Mouse (Mus musculus): ENCODE measurements around the gene Stim1.
"Not testable (repeated sequence)": the region's sequence is repeated elsewhere in the genome, so short reads cannot be mapped to it uniquely, and the experiment has no call there.

The Stim1 gene

DNA sequence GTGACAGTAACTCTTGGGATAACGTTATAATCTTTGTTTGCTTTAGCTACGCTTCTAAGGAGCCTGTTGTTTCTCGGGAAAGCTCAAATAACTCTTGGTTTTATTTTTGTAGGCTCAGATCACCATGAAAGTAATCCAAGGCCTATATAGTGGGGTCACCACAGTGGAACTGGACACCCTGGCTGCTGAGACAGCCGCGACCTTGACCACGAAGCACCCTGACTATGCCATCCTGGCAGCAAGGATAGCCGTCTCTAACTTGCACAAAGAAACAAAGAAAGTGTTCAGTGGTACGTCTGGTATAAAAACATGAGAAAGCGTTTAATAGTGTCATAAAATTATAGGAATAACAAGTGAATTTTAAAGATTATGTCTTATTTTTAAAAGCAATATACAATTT lies 178.8 kb downstream of the Stim1 start:
- DNase-seq (ENCODE audit: low spot score): no peak

DNA sequence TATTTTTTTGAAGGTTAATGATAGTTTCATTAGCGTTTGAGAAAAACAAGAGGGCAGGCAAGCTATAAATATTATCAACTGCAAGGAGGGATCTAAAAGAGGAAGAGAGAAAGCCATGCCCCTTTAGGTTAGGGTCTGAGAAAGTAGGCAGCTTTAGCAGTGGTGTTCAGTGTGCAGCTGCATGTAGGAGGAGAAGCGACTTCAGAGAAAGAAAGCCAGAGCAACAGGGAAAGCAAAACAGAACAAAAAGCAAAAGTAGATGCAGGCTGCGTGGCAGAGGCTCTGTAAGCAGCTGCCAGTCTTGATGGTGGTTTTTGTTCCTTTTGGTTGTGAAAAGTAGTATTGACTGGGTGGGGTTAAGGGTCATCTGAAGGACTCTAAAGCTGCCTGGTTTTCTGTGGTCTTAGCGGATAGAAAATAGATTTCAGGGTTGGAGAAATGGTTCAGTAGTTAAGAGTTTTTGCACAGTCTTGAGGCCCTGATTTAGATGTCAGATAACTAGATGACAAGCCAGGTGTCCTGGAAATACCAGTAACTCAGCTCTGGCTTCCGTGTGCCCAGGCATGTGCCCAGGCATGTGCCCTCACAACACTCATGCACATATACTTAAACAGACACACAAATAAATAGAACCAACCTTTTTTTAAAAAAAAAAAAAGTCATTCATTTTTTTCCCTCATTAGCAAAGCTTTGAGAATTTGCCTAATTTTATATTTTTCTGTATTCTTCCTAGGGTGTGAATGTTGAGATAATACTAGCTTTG lies 191.2 kb downstream of the Stim1 start:
- no peak for DNase-seq (ENCODE audit: low spot score)

DNA sequence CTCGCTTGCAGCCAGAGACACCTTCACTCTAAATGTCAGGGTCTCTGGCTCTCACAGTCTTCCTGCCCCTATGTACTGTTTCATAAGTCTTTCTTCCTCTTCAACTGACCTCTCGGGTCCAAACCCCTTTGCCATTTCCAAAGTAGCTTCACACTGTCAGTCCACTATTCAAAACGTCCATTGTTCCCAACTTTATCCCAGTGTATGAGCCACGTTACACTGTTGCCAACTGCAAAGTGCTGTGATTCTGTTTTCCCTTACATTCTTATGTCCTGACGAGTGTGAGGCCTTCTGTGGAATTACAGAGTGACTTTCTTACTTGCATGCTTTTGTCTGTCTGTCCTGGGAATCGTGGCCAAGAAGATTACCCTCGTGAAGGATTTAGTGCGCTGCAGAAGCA lies 200.0 kb downstream of the Stim1 start:
- DNase-seq (ENCODE audit: low spot score): no peak

DNA sequence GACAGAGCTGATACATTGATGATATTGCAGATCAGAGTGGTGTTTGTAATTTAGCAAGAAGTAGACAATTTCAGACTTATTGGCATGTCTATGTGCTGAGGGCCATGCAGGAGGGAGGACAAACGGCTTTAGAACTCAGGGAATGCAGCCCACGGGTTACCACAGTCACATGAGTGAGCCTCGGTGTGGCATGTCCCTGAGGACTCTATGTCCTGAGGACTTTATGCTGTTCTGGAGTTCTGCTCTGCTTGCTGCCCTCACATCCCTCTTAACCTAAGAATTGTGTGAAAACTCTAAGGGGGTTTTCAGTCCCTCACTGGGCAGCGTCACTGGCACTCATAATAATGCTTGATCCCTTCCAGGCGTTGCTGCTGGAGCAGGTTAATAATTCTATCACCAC lies 205.1 kb downstream of the Stim1 start:
- DNase-seq (ENCODE audit: low spot score): no peak

DNA sequence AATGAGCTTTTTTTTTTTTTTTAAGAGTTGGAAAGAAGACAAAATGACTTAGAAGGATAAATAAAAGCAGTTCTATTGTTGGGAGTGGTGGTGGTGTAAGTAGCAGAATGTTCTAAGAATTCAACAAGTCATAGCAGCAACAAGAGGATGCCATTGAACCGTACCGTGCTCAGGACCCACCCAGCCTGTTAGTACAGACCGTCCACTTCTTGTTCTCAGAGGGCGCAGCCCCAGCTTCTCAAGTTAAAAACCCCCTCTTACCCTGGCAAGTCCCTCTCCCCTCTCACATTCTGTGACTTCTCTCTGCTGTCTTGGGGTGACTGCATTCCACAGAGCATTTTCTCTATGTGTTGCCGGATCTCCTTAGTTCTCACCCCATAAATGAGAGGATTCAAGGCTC lies 209.0 kb downstream of the Stim1 start:
- DNase-seq (ENCODE audit: low spot score): no peak

DNA sequence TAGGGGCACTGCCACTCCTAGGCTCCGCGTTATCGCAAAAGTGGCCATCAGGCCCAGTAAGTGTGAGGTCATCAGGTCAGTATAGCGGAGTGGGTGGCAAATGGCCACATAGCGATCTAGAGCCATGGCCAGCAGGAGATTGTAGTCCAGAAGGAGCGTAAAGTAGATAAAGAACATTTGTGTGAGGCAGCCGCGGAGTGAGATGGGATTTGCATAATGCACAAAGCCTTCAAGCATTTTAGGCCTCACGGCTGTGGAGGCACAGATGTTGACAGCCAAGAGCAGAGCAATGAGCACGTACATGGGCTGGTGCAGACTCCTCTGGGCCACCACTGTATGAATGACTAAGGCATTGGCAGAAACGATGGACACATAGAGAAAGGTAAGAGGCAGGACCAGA lies 209.8 kb downstream of the Stim1 start:
- DNase-seq (ENCODE audit: low spot score): no peak

DNA sequence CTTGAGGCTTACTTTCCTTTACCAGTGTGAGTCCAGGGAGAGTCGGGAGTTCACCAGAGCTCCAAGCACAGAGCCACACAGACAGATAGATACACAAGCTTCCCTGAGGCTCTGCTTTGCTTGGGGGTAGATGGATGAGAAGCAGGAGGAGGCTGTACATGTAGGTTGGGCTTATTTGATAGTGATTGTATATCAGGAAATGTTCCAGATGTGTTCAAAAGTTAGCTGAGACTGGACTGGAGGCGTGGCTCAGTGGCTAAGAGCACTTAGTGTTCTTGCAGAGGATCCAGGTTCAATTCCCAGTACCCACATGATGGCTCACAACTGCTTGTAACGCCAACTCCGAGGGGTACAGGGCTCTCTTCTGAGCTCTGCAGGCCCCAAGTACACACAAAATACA lies 210.8 kb downstream of the Stim1 start:
- no peak for DNase-seq (ENCODE audit: low spot score)

DNA sequence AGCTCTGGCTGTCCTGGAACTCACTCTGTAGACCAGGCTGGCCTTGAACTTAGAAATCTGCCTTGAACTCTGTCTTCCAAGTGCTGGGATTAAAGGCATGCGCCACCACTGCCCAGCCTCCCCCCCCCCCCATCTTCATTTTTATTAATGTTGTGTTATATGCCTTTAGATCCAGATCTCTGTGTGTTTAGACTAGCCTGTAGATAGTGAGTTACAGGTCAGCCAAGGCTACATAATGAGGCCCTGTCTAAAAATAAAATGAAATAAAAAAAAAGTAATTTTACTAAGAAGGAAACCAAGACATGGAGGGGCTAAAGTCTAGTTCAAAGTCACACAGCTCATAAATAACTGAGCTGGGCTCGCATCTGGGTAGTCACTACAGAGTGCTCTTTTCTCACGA lies 211.3 kb downstream of the Stim1 start:
- DNase-seq (ENCODE audit: low spot score): no peak

DNA sequence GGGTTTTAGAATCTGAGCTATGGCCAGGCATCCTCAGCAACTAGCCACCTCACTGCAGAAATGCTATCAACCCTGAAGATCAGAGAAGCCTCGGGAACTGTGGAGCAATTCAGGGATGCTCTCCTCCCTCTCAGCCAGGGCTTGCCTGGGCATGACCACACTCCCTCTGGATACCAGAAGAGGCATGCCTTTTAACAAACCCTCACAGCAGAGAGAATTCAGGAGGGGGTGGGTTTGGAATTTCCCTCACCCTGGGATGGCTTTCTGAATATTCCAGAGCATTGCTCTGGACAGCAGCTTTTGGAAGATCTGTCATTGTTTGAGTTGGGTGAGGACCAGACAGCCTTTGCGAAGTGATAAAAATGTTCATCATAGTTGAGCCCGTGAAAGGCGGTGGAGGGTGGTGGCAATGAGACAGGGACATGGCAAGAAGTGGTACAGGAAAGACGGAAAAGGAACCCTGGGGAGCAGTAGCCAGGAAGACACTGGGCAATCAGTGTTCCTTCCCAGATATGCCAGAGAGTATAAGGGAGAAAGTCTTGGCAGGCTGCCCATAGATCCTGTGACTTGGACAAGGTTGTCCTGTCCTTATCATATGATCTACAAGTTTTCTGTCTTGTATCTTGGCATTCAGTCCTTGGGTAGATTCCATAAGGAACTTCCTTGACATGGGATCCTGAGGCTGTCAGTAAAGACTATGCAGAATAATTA lies 211.9 kb downstream of the Stim1 start:
- DNase-seq (ENCODE audit: low spot score): peak; percentile 33

DNA sequence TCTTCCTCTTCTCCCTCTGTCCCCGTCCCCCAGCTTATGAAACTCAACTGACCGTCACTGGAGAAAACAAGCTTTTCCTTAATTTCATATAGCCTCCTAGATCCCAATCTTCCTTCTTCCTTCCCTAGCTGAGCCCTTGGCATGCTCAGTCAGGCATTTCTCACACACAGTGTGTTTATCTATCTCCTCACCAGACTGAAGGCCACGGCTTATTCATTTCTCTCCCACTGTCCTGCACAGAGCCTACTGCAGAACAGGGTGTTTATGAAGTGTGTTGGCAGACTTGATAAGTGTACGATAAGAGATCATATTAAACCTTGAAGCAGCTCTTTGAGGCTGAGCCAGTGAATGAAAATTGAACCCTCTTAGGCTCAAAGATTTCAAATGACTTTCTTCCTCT lies 213.2 kb downstream of the Stim1 start:
- peak; percentile 17 for DNase-seq (ENCODE audit: low spot score)

DNA sequence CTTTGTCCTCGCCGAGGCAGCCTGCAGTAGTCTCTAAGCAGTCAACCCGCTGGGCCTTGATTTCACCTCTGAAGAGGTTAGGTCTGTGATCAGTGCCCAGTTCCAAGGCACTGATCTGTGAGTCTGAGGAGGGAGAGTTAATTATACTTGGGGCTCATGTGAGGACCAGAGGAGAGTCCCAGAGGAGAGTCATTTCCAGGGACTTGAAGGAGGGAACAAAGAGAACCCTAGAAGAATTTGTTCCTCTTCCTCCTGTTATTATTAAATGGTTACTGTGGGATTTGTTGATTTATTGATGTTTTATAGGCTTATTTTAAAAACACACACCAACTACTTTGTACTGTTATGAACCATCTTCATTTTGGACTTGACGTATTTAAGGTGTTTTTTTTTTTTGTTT lies 214.0 kb downstream of the Stim1 start, which contains the start of gene Olfr543:
Olfr543 (minus strand) TSS at position 101 of the 400 bp plus-strand sequence.
- DNase-seq (ENCODE audit: low spot score): no peak

DNA sequence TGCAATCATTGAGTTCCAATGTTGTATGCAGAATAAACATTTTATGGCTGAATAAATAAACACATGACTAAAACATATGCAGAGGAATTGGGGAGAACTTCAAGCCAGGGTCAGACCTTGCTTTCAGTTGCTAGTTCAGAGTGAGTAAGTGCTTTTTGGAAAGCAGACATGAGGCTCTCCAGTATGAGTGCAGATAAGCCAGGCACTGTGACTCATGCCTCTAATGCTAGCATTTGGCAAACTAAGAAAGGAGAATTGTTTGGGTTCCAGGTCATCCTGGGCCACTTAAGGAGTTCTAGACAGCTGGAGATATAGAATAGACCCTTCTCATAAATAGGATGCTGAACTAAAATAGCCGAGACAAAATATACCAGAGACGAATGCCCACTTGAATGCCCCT lies 216.1 kb downstream of the Stim1 start:
- DNase-seq (ENCODE audit: low spot score): no peak

DNA sequence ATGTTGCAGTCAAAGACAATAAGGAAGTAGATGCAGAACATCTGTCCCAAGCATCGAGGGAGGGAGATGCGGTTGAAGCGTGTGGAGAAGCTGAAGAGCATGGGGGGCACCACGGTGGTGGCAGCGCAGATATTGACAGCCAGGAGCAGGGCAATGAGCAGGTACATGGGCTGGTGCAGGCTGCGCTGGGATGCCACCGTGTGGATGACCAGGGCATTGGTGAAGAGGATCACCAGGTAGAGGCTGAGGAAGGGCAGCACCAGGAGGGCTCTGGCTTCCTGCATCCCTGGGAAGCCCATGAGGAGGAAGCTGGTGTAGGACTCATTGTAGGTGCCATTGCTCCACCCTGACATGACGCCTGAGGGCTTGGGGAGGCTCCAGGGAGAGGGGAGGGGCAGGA lies 217.2 kb downstream of the Stim1 start:
- DNase-seq (ENCODE audit: low spot score): not testable (repeated sequence)

DNA sequence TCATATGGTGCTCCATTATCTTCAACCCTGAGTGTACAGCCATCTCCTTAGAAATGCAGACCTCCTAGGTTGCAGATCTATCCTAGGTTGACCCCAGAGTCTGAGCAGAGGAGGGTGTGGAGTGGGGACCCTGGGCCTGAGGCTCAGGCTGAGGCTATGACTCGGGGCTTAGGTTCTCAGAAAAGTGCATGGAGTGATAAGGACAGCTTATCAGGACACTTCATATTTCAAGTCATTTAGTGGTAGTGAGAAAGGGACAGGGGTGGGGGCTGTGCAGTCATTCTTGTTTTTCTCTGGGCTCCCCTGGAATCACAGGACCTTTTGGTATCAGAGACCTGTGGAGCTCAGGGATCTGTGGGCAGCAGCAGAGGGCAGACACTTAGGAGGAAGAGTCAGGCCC lies 218.5 kb downstream of the Stim1 start:
- DNase-seq (ENCODE audit: low spot score): no peak
